Mouse (Mus musculus): ENCODE data around the gene Gucd1. TPM values are rescaled to one million over a fixed set of nuclear protein-coding genes. Genes with fewer than 3 reads are reported as not detected.
"Not testable (repeated sequence)": the region's sequence is repeated elsewhere in the genome, so short reads cannot be mapped to it uniquely, and the experiment has no call there.

Gene Gucd1
- polyA plus RNA-seq, 1 experiment, result 87.2 TPM

GRCm38 (mm10) chr10:75365231-75365633 is 152.5 kb downstream of the Gucd1 start:
- no peaks in the 10 kb centered on the region for H3K4me1 ChIP-seq (ENCODE audit: control insufficient read depth, insufficient read depth, insufficient read length)
- H3K36me3 ChIP-seq (ENCODE audit: control insufficient read depth, insufficient read depth, low read length), result no peaks in the 10 kb centered on the region
- H3K4me3 ChIP-seq (ENCODE audit: extremely low read depth, insufficient read depth, insufficient read length), result peak overlapping the region; percentile 62
- DNase-seq (ENCODE audit: low read depth in 1 of 2, low spot score in 2 of 2), result peak in 1 of 2 experiments; percentile 26
- peak overlapping the region; percentile 38; the same call in 1 of the 2 replicates for H3K27ac ChIP-seq (ENCODE audit: insufficient read depth, low read length)
- no peaks in the 10 kb centered on the region for H3K27me3 ChIP-seq (ENCODE audit: control insufficient read depth, insufficient read depth, low read length)
- no peak for TF ChIP-seq CTCF (IDR thresholded peaks at IDR 0.05; ENCODE audit: extremely low read depth, insufficient read depth, insufficient read length, insufficient replicate concordance)
- TF ChIP-seq POLR2A (IDR thresholded peaks at IDR 0.05; ENCODE audit: low read depth, low read length), result no peak; the same call in 1 of the 2 replicates
- WGBS, result 50% methylated on average over 6 of the region's 6 CpGs

GRCm38 (mm10) chr10:75364796-75365195 is 153.0 kb downstream of the Gucd1 start:
- Histone ChIP-seq H3K4me3 (ENCODE audit: extremely low read depth, insufficient read depth, insufficient read length) (no peak overlapping the region), H3K27ac (ENCODE audit: insufficient read depth, low read length) (no peak overlapping the region)

GRCm38 (mm10) chr10:75364214-75364690 is 153.5 kb downstream of the Gucd1 start:
- not testable (repeated sequence) for H3K27ac ChIP-seq (ENCODE audit: insufficient read depth, low read length); H3K4me3 ChIP-seq (ENCODE audit: extremely low read depth, insufficient read depth, insufficient read length); DNase-seq (ENCODE audit: low read depth in 1 of 2, low spot score in 2 of 2); H3K27me3 ChIP-seq (ENCODE audit: control insufficient read depth, insufficient read depth, low read length); H3K36me3 ChIP-seq (ENCODE audit: control insufficient read depth, insufficient read depth, low read length); H3K4me1 ChIP-seq (ENCODE audit: control insufficient read depth, insufficient read depth, insufficient read length)
- 16% methylated on average over 1 of the region's 1 CpGs for WGBS

More at GRCm38 (mm10) chr10:75364796-75365195, 153.0 kb downstream of the Gucd1 start:
- TF ChIP-seq CTCF (IDR thresholded peaks at IDR 0.05; ENCODE audit: extremely low read depth, insufficient read depth, insufficient read length, insufficient replicate concordance), result no peak
- no peak for TF ChIP-seq POLR2A (IDR thresholded peaks at IDR 0.05; ENCODE audit: low read depth, low read length)
- no peaks in the 10 kb centered on the region for H3K36me3 ChIP-seq (ENCODE audit: control insufficient read depth, insufficient read depth, low read length)
- WGBS, result 36% methylated on average over 9 of the region's 9 CpGs
- no peaks in the 10 kb centered on the region for H3K4me1 ChIP-seq (ENCODE audit: control insufficient read depth, insufficient read depth, insufficient read length)
- no peaks in the 10 kb centered on the region for H3K27me3 ChIP-seq (ENCODE audit: control insufficient read depth, insufficient read depth, low read length)
- no peak for DNase-seq (ENCODE audit: low read depth in 1 of 2, low spot score in 2 of 2)

GRCm38 (mm10) chr10:75355341-75355740 is 162.4 kb downstream of the Gucd1 start:
- WGBS, result 56% methylated on average over 4 of the region's 4 CpGs
- Histone ChIP-seq H3K4me1 (ENCODE audit: control insufficient read depth, insufficient read depth, insufficient read length) (no peaks in the 10 kb centered on the region; the same call in none of the 2 replicates), H3K27ac (ENCODE audit: insufficient read depth, low read length) (no peak overlapping the region), H3K36me3 (ENCODE audit: control insufficient read depth, insufficient read depth, low read length) (no peaks in the 10 kb centered on the region), H3K27me3 (ENCODE audit: control insufficient read depth, insufficient read depth, low read length) (no peaks in the 10 kb centered on the region), H3K4me3 (ENCODE audit: extremely low read depth, insufficient read depth, insufficient read length) (no peak overlapping the region)
- TF ChIP-seq CTCF (IDR thresholded peaks at IDR 0.05; ENCODE audit: extremely low read depth, insufficient read depth, insufficient read length, insufficient replicate concordance), result no peak
- TF ChIP-seq POLR2A (IDR thresholded peaks at IDR 0.05; ENCODE audit: low read depth, low read length), result no peak
- no peak for DNase-seq (ENCODE audit: low read depth in 1 of 2, low spot score in 2 of 2)

GRCm38 (mm10) chr10:75353838-75354241 is 163.9 kb downstream of the Gucd1 start:
- not testable (repeated sequence) for H3K27ac ChIP-seq (ENCODE audit: insufficient read depth, low read length); H3K36me3 ChIP-seq (ENCODE audit: control insufficient read depth, insufficient read depth, low read length); H3K4me3 ChIP-seq (ENCODE audit: extremely low read depth, insufficient read depth, insufficient read length); DNase-seq (ENCODE audit: low read depth in 1 of 2, low spot score in 2 of 2); H3K27me3 ChIP-seq (ENCODE audit: control insufficient read depth, insufficient read depth, low read length); H3K4me1 ChIP-seq (ENCODE audit: control insufficient read depth, insufficient read depth, insufficient read length)
- WGBS, result 44% methylated on average over 9 of the region's 9 CpGs

- H3K4me3 ChIP-seq (ENCODE audit: extremely low read depth, insufficient read depth, insufficient read length), result no peak overlapping the region
- WGBS, result 93% methylated on average over 12 of the region's 12 CpGs
- no peaks in the 10 kb centered on the region; the same call in none of the 2 replicates for H3K4me1 ChIP-seq (ENCODE audit: control insufficient read depth, insufficient read depth, insufficient read length)
- no peak for DNase-seq (ENCODE audit: low read depth in 1 of 2, low spot score in 2 of 2)
- no peak overlapping the region for H3K27ac ChIP-seq (ENCODE audit: insufficient read depth, low read length)
- H3K36me3 ChIP-seq (ENCODE audit: control insufficient read depth, insufficient read depth, low read length), result no peaks in the 10 kb centered on the region
- H3K27me3 ChIP-seq (ENCODE audit: control insufficient read depth, insufficient read depth, low read length), result no peaks in the 10 kb centered on the region
- TF ChIP-seq POLR2A (IDR thresholded peaks at IDR 0.05; ENCODE audit: low read depth, low read length), result no peak
- TF ChIP-seq CTCF (IDR thresholded peaks at IDR 0.05; ENCODE audit: extremely low read depth, insufficient read depth, insufficient read length, insufficient replicate concordance), result no peak
Observed at GRCm38 (mm10) chr10:75352541-75352940, 165.2 kb downstream of the Gucd1 start.

- no peak overlapping the region for H3K27ac ChIP-seq (ENCODE audit: insufficient read depth, low read length)
- no peaks in the 10 kb centered on the region for H3K36me3 ChIP-seq (ENCODE audit: control insufficient read depth, insufficient read depth, low read length)
- DNase-seq (ENCODE audit: low read depth in 1 of 2, low spot score in 2 of 2), result no peak
- no peak overlapping the region for H3K4me3 ChIP-seq (ENCODE audit: extremely low read depth, insufficient read depth, insufficient read length)
- no peak for TF ChIP-seq POLR2A (IDR thresholded peaks at IDR 0.05; ENCODE audit: low read depth, low read length)
- no peak for TF ChIP-seq CTCF (IDR thresholded peaks at IDR 0.05; ENCODE audit: extremely low read depth, insufficient read depth, insufficient read length, insufficient replicate concordance)
- WGBS, result 89% methylated on average over 5 of the region's 5 CpGs
- no peaks in the 10 kb centered on the region for H3K27me3 ChIP-seq (ENCODE audit: control insufficient read depth, insufficient read depth, low read length)
- H3K4me1 ChIP-seq (ENCODE audit: control insufficient read depth, insufficient read depth, insufficient read length), result no peaks in the 10 kb centered on the region; the same call in none of the 2 replicates
Observed at GRCm38 (mm10) chr10:75350564-75350963, 167.2 kb downstream of the Gucd1 start.
